17 mouse cellular contexts compared by ENCODE assay signal in genomic region chr3:16819218-16820122, GRCm38 (mm10).
A peak's percentile ranks its signal among the peaks of the same experiment; 100 is the strongest.
DNase-seq lines count a peak whose midpoint lies in the region; ATAC-seq lines count a peak whose summit lies in the region.
"Had no signal": no experiment of that assay in that cellular context is flagged by ENCODE, and none has a peak within 500 bp of the region (broad histone marks: within the 10 kb centered on the region; RNA-seq: fewer than 3 reads in every experiment).

No protein-coding gene starts in this region.

- peak overlapping the region; percentile 60 for H3K9ac ChIP-seq in hindbrain, embryonic 13.5 days
- H3K9ac ChIP-seq in midbrain, embryonic 16.5 days (ENCODE audit: low read depth, low read length): peak overlapping the region; percentile 63
- H3K9ac ChIP-seq: intestine, embryonic 15.5 days; lung, embryonic 15.5 days had no signal

- no peaks in the 10 kb centered on the region for H3K9me3 ChIP-seq in hindbrain, embryonic 13.5 days
- H3K9me3 ChIP-seq in midbrain, embryonic 16.5 days (replicated peaks; ENCODE audit: control insufficient read depth, low read length, poor library complexity, severe bottlenecking): no peaks in the 10 kb centered on the region
- H3K9me3 ChIP-seq: intestine, embryonic 15.5 days; lung, embryonic 15.5 days had no signal

- peaks cover 12% of the 10 kb centered on the region for H3K4me1 ChIP-seq in hindbrain, embryonic 13.5 days (replicated peaks)
- 0 out of 2 replicates have a peak, but pooled peaks cover 8% of the 10 kb centered on the region for H3K4me1 ChIP-seq in midbrain, embryonic 16.5 days (ENCODE audit: control insufficient read depth, insufficient read depth, low read length)
- H3K4me1 ChIP-seq: intestine, embryonic 15.5 days; lung, embryonic 15.5 days had no signal

- H3K4me3 ChIP-seq in hindbrain, embryonic 13.5 days: no peak overlapping the region
- peak overlapping the region; percentile 6; the same call in 1 of the 2 replicates for H3K4me3 ChIP-seq in midbrain, embryonic 16.5 days (ENCODE audit: low read depth, low read length)
- H3K4me3 ChIP-seq: intestine, embryonic 15.5 days; lung, embryonic 15.5 days had no signal

- no peaks in the 10 kb centered on the region for H3K27me3 ChIP-seq in hindbrain, embryonic 13.5 days
- no peaks in the 10 kb centered on the region for H3K27me3 ChIP-seq in midbrain, embryonic 16.5 days (ENCODE audit: control insufficient read depth, insufficient read depth, low read depth, low read length)
- H3K27me3 ChIP-seq: intestine, embryonic 15.5 days; lung, embryonic 15.5 days had no signal

- ATAC-seq in hindbrain, embryonic 13.5 days (ENCODE audit: low FRiP score): peak; percentile 87
- peak; percentile 92 for ATAC-seq in midbrain, embryonic 16.5 days
- no peak for ATAC-seq in erythroblast, adult 5-6 weeks (replicated peaks; ENCODE audit: low FRiP score, poor library complexity, severe bottlenecking)
- ATAC-seq: intestine, embryonic 15.5 days had no signal

- H3K27ac ChIP-seq in hindbrain, embryonic 13.5 days: peak overlapping the region; percentile 92
- peak overlapping the region; percentile 89 for H3K27ac ChIP-seq in midbrain, embryonic 16.5 days (ENCODE audit: low read length)
- H3K27ac ChIP-seq: intestine, embryonic 15.5 days; kidney, postnatal 0 days; lung, embryonic 15.5 days had no signal

- H3K36me3 ChIP-seq in hindbrain, embryonic 13.5 days: no peaks in the 10 kb centered on the region
- H3K36me3 ChIP-seq in midbrain, embryonic 16.5 days (ENCODE audit: control insufficient read depth, insufficient read depth, low read length): no peaks in the 10 kb centered on the region
- H3K36me3 ChIP-seq: intestine, embryonic 15.5 days; lung, embryonic 15.5 days had no signal

- DNase-seq in embryo, embryonic 10 days (ENCODE audit: low spot score): peak; percentile 5
- no peak for DNase-seq in embryo, embryonic 9.5 days (ENCODE audit: extremely low spot score)
- DNase-seq in embryo, embryonic 10.5 days (ENCODE audit: low spot score): peak; percentile 3
- DNase-seq in ovary, adult 18-20 months (ENCODE audit: low spot score): no peak
- DNase-seq in thymus, postnatal 10 days (ENCODE audit: low spot score in 2 of 2): no peak
- DNase-seq: adrenal gland, postnatal 14 days; cerebellum, adult 11 months; heart, adult 11 months; layer of hippocampus, postnatal 36 days; liver; thymus, postnatal 14 days had no signal

- WGBS in hindbrain, embryonic 13.5 days: 67% methylated on average over 4 of the region's 4 CpGs
- WGBS in midbrain, embryonic 16.5 days: 35% methylated on average over 4 of the region's 4 CpGs

- H3K4me2 ChIP-seq in hindbrain, embryonic 13.5 days: peak overlapping the region; percentile 8
- peak overlapping the region; percentile 49 for H3K4me2 ChIP-seq in midbrain, embryonic 16.5 days (ENCODE audit: low read length)
- H3K4me2 ChIP-seq: intestine, embryonic 15.5 days; lung, embryonic 15.5 days had no signal

Comparison
In these comparisons a context has a peak if more than half of its experiments do, and no peak if none do; other contexts are left out.
1. DNase-seq: peak in embryo, embryonic 10 days (single experiment) and embryo, embryonic 10.5 days (single experiment); none in embryo, embryonic 9.5 days (single experiment), ovary, adult 18-20 months (single experiment) and thymus, postnatal 10 days (0 of 2).